Mouse (Mus musculus): ENCODE data around the gene Gm29609.
"Not testable (repeated sequence)": the region's sequence is repeated elsewhere in the genome, so short reads cannot be mapped to it uniquely, and the experiment has no call there.

The Gm29609 gene

GRCm38 (mm10) chr5:31179766-31180630, at the start of gene Gm29609, which contains the start of gene Gtf3c2:
Gene Gm29609, minus strand, starts transcription at chr5:31179911.
Gene Gtf3c2, minus strand, starts transcription at chr5:31180144.
- DNase-seq (ENCODE audit: low spot score in 2 of 2), result peak; percentile 92 to 96

GRCm38 (mm10) chr5:31226641-31227040, 46.9 kb upstream of the Gm29609 start:
- no peak for DNase-seq (ENCODE audit: low spot score in 2 of 2)

GRCm38 (mm10) chr5:31222696-31223095, 43.0 kb upstream of the Gm29609 start:
- DNase-seq (ENCODE audit: low spot score in 2 of 2), result no peak

- peak in 1 of 2 experiments; percentile 66 for DNase-seq (ENCODE audit: low spot score in 2 of 2)
Measured at GRCm38 (mm10) chr5:31221304-31221945, 41.7 kb upstream of the Gm29609 start.

- peak; percentile 99 to 100 for DNase-seq (ENCODE audit: low spot score in 2 of 2)
Measured at GRCm38 (mm10) chr5:31220448-31221303, 41.0 kb upstream of the Gm29609 start, which contains the start of gene Ppm1g. Gene Ppm1g, minus strand, starts transcription at chr5:31220687.

- DNase-seq (ENCODE audit: low spot score in 2 of 2), result no peak
Measured at GRCm38 (mm10) chr5:31219911-31220447, 40.3 kb upstream of the Gm29609 start.

- no peak for DNase-seq (ENCODE audit: low spot score in 2 of 2)
Measured at GRCm38 (mm10) chr5:31219474-31219873, 39.8 kb upstream of the Gm29609 start.

- no peak for DNase-seq (ENCODE audit: low spot score in 2 of 2)
Measured at GRCm38 (mm10) chr5:31219070-31219469, 39.4 kb upstream of the Gm29609 start.

GRCm38 (mm10) chr5:31218294-31218693, 38.6 kb upstream of the Gm29609 start:
- peak in 1 of 2 experiments; percentile 59 for DNase-seq (ENCODE audit: low spot score in 2 of 2)

GRCm38 (mm10) chr5:31216554-31216953, 36.8 kb upstream of the Gm29609 start:
- DNase-seq (ENCODE audit: low spot score in 2 of 2), result not testable (repeated sequence)

GRCm38 (mm10) chr5:31204421-31204820, 24.7 kb upstream of the Gm29609 start:
- DNase-seq (ENCODE audit: low spot score in 2 of 2), result no peak

- DNase-seq (ENCODE audit: low spot score in 2 of 2), result no peak
Measured at GRCm38 (mm10) chr5:31203866-31204265, 24.2 kb upstream of the Gm29609 start.

- no peak for DNase-seq (ENCODE audit: low spot score in 2 of 2)
Measured at GRCm38 (mm10) chr5:31202933-31203332, 23.2 kb upstream of the Gm29609 start.

GRCm38 (mm10) chr5:31201742-31202590, 22.3 kb upstream of the Gm29609 start, which contains the start of gene Zfp513:
Gene Zfp513, minus strand, starts transcription at chr5:31202303.
- DNase-seq (ENCODE audit: low spot score in 2 of 2), result peak; percentile 93 to 94

- no peak for DNase-seq (ENCODE audit: low spot score in 2 of 2)
Measured at GRCm38 (mm10) chr5:31201042-31201741, 21.5 kb upstream of the Gm29609 start.

GRCm38 (mm10) chr5:31200327-31200768, 20.6 kb upstream of the Gm29609 start:
- peak in 1 of 2 experiments; percentile 71 for DNase-seq (ENCODE audit: low spot score in 2 of 2)

GRCm38 (mm10) chr5:31199893-31200292, 20.2 kb upstream of the Gm29609 start:
- DNase-seq (ENCODE audit: low spot score in 2 of 2), result peak in 1 of 2 experiments; percentile 66

GRCm38 (mm10) chr5:31199321-31199892, 19.7 kb upstream of the Gm29609 start:
- DNase-seq (ENCODE audit: low spot score in 2 of 2), result peak in 1 of 2 experiments; percentile 62

GRCm38 (mm10) chr5:31198616-31199320, 19.1 kb upstream of the Gm29609 start:
- DNase-seq (ENCODE audit: low spot score in 2 of 2), result no peak
